Mouse (Mus musculus) layer of hippocampus, postnatal 25 days (tissue): ENCODE measurements at regions not wholly inside any gene's neighbourhood (a gene's known extent, or its start where the extent isn't known, plus 50 kb on each side); places are given as distances from the start of the nearest gene placed in this dataset.

ENCODE experiments used
- DNase-seq, 2 experiments: peaks; one replicate each; pipeline ENCODE4 v3.0.0; 2022; ENCODE audit warnings: mixed read lengths in 2 of 2, low spot score in 1 of 2; ENCODE audit errors: extremely low spot score in 1 of 2

- DNase-seq: no peak
These were observed 409.4 kb upstream of the Acvr2a start for GRCm38 (mm10) chr2:48404460-48404859.

GRCm38 (mm10) chr2:48407876-48408275 lies 406.0 kb upstream of the Acvr2a start:
- DNase-seq: no peak

GRCm38 (mm10) chr2:48409876-48410275 lies 404.0 kb upstream of the Acvr2a start:
- DNase-seq: no peak

DNA sequence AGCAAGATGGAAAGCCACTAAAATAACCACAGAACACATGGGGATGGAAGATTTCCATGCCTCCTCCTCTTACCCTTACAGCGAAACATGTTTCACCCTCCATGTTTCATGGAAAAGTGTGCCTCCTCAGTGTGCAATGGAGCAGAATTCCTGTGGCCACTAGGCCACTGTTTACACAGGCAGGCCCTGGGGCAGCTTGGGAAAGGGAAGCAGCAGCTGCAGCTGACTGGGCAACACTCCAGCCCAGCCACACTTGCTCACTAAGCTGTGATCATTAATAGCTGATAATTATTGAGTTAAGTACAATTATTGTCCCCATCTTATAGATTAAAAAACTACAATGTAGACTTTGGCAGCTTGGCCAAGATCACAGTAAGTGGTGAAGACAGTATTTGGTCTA lies 402.5 kb upstream of the Acvr2a start:
- no peak for DNase-seq

- DNase-seq: no peak
These were observed 401.0 kb upstream of the Acvr2a start for GRCm38 (mm10) chr2:48412683-48413440.

DNA sequence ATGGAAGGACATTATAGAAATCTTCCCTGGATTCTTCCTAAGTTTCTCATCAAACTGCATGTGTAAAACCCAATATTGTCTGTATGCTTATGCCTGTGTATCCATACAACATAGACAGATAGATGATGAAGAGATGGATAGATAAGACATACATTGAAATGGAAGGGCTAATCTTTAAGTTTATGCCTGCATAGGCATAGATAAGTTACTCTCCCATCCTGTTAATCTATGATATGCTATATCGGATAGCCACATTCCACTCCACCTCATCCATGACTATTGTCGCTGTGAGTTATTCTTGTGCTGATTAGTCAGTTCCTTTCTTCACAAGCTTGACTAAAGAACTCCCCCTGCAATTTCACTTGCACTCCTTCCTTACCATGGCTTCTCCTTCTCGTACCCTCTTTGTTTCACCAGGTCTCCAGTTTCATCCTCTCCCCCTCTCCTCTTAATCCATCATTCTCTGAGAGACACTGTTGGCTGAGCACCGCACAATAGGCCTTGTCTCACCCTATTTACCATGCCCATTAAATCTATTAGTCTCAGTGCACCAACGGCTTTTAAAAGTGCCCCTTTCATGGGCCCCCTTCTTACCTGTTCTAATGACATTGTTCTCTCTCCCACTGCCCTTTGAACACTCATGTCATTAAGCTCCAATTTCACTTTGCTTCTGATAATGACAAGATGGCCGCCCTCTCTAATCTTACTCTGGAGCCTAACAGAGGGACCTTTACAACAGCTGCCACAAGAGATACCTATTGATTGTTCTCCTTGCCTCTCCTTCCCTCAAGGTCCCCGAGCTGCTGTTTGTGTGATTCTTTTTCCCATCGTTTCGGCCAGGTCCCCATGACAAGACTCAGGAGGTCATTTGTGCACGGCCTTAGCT lies 399.1 kb upstream of the Acvr2a start:
- DNase-seq: no peak

GRCm38 (mm10) chr2:48416207-48416750 lies 397.6 kb upstream of the Acvr2a start:
- no peak for DNase-seq

GRCm38 (mm10) chr2:48417000-48417596 lies 396.8 kb upstream of the Acvr2a start:
- no peak for DNase-seq

- DNase-seq: no peak
These were observed 393.1 kb upstream of the Acvr2a start for GRCm38 (mm10) chr2:48420791-48421190.

DNA sequence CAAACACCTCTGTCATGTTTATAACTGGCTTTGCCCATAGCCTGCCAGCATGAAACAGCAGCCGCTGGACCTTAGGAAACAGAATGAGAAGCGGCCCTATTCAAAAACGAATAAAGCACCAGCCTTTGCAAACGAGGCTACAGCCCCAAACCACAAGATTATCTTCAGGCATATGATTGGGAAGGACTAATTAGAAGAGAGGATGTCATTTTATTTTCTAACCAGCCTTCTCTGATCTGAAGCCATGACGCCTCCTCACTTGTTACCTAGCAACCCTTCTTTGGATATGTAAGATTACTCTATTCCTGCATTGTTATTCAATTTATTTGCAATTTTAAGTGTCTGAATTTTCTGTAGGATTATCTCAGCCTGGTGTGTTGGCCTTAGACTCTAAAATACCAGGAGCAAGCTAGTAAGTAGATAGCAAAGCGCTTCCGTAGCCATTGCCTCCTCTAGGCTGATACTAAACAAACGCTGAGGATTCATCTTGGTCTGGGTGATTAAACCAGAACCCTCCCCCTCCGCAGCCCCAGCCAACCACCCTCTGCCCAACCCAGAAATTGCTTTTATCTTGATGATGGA lies 390.0 kb upstream of the Acvr2a start:
- peak in 1 of 2 experiments; percentile 13 for DNase-seq

DNA sequence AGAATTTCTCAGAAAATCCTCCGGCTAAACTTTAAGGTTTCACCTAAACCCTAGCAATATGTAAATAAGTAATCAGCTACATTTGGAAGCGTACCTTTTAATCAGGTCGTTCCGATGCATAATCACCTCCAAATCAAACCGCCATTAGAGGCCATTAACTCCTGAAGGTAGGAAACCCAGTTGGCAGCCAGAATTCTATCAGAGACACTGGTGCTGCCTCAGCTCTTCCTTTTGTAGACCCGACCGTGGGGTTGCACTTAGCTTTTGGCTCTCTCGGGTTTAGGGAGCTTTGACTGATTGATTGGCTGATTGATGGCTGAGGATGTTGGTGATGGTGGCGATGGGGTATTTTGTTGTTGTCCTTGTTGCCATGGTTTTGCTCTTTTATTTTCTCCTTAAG lies 389.3 kb upstream of the Acvr2a start:
- no peak for DNase-seq

DNA sequence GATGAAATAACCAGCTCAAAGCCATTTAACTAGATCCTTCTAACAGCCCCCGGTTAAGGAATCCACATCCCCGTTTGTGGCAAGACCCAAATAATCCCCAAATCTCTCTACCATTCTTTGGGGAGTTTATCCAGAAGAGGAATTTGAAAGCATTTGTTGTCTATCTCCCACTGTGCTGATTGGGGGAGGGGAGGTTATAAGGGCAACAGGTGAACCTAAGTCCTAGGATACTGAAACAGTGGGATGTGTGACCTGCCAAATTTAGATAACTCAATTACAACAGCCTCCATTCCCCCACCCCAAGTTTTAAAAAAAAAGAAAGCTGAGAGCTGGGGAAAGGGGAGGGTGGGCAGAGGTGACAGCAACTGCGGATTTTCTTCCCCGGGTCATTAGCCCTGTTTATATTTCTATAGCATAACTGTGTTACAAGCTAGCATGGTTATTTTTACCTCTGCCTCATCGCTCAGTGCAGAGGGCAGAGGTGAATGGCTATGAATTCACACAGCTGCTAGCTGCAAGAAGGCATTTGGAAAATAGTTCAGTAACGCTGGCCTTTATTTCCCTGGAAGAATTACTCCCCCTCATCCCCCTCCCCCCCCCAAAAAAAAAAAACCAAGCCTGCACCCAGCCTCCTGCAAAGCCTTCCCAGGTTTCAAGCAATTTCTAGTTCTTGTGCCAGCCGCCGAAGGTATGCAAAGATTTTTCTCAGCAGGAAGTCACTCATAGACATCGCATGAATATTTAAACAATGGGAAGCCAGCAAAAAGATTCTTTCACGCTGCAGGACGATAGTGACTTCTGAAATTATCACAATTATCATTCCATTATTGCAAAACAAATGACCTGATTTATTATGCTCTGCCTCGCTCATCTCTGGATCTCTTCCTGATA lies 388.5 kb upstream of the Acvr2a start:
- no peak for DNase-seq

DNA sequence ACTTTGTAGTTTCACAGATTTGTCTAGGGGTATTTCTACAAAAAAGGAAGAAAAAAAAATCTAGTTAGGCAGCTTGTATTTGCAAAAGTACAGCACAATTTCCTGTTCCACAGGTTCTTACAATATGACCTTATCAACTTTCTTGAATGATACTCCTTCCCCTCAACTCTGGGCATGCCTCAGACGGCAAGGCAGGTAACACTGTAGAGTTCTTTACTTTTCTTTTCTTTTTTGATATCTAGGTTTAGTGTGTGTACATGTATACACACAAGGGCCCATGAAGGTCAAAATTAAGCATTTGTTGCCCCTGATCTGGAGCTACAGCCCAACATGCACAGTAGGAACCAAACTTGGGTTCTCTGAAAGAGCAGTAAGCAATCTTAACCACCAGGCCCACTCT lies 381.4 kb upstream of the Acvr2a start:
- DNase-seq: no peak

DNA sequence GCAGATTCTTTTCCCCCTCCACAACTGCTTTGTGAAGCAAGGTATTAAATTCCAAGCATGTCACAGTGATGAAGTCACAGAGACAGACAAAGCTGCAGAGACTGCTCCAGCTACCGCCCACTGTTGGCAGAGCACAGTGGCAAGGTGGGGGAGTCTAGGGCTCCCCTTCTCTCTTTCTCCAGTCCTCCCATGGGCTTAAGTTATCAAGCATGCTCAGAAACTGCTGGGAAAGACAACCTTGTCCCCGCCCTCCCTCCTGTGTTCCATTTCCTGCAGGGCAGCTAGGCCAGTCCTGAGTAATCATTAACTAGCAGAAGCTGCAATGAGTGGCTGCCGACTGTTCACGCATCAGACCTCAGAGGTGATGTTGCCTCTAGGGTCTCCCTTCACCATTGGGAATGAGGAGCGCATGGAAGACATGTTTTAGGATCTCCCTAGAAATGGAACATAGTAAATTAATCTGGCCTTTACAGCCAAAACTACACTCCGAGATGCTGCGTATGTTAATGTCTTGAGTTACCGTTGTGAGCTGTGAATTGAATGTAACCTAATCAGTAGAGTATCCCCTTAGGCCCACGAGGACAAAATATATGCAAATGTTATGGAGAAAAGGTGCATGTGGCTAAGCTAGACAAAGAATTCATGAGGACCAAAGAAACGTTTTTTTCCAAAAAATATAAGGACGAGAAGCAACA lies 372.5 kb upstream of the Acvr2a start:
- no peak for DNase-seq

DNA sequence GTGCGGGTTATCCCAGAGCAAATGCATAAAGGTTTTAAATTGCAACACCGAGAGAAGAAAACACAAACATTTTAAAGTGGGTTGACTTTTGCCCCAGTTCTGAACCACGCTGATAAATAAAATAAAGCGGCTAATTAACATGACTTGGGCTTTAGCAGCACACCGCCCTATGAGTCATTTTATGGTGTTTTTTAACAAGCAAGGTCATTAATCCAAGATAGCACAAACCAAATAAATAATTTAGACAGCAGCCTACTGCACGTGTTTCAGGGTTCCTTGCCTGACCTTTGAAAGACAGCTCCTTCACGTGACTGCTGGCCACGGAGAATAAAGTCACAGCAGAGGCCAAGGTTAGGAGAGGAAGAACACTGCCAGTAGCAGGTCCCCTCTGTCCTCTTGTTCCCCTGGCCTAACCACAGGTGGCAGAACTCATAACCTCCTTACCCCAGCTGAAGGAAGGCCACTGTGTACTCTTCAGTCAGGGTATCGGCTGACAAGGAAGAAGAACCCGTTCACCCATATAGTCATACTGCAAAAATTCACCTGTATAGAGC lies 371.8 kb upstream of the Acvr2a start:
- DNase-seq: no peak

GRCm38 (mm10) chr2:48445898-48446604 lies 367.9 kb upstream of the Acvr2a start:
- DNase-seq: no peak

DNA sequence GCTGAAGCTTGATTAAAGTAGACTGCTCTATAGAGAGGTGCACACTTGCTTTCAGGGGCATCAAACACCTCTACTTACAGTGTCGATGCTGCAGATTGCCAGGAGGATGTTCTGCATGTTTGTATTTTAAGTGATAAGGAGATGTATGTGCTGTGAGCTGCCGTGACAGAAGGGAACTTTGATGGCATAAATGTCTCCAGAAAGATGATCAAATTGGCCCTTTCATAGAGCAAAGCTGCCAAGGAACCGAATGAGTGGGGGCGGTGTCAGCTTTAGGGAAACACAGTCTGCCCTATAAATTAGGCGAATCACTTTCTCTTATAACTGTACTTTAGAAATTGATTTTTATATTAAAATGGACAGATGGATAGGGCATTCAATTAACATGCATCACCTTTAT lies 367.3 kb upstream of the Acvr2a start:
- no peak for DNase-seq

GRCm38 (mm10) chr2:48449165-48449842 lies 364.6 kb upstream of the Acvr2a start:
- no peak for DNase-seq
